Mouse (Mus musculus) lung, adult 2 months (tissue): ENCODE data around the gene Gm9918. TPM values are rescaled to one million over a fixed set of nuclear protein-coding genes. Genes with fewer than 3 reads are reported as not detected.
"Not testable (repeated sequence)": the region's sequence is repeated elsewhere in the genome, so short reads cannot be mapped to it uniquely, and the experiment has no call there.

Experiments used
- DNase-seq: peaks from one replicate; pipeline ENCODE4 v3.0.0; 2022
- H3K4me1 ChIP-seq: fragments of 200-500 bp; 2 replicates; pipeline ENCODE4 v1.6.1; 2011; ENCODE audit warnings: low read length; ENCODE audit not compliant: control insufficient read depth, insufficient read depth
- H3K4me3 ChIP-seq: fragments of 200-500 bp; replicated peaks from 2 replicates; pipeline ENCODE3; 2011; ENCODE audit warnings: low read depth, mild to moderate bottlenecking, control low read depth, low read length; ENCODE audit errors: extremely low read depth
- CTCF ChIP-seq: fragments of 200-500 bp; IDR thresholded peaks from 2 replicates; pipeline ENCODE4 v1.5.1; 2011; ENCODE audit warnings: mild to moderate bottlenecking, low read length, control low read depth; ENCODE audit not compliant: insufficient read depth
- POLR2A ChIP-seq: fragments of 200-500 bp; IDR thresholded peaks from 2 replicates; pipeline ENCODE4 v1.6.1; 2011; ENCODE audit warnings: low read depth, mild to moderate bottlenecking, control low read depth, low read length, borderline replicate concordance; ENCODE audit errors: extremely low read depth
- WGBS: fragments of 180-500 bp; shearing (Covaris S2); methylation state at CpG from one replicate; pipeline ENCODE4 v1.1.7; 2018; 5-methylcytosine and 5-hydroxymethylcytosine counted together
- polyA plus RNA-seq: library from polyadenylated mRNA; depleted of rRNA; stranded (reverse); fragments of >200 nt; gene quantifications from 2 replicates; pipeline ENCODE4 v1.2.3, GENCODE M21; 2012; rRNA removed

Gene Gm9918
- 0.31 and 0.60 TPM in 2 replicates for polyA plus RNA-seq

- DNase-seq: no peak
- TF ChIP-seq CTCF (no peak), POLR2A (no peak)
- Histone ChIP-seq H3K4me1 (peaks cover 5% of the 10 kb centered on the region; the same call in 1 of the 2 replicates), H3K4me3 (peak within 1 kb of the TSS; percentile 13)
- WGBS: 44% methylated on average over 21 of the region's 21 CpGs
Observed at GRCm38 (mm10) chr15:102270274-102270960, at the start of gene Gm9918. Gm9918 (plus strand) TSS chr15:102270563.

GRCm38 (mm10) chr15:102222386-102222785 is 48.0 kb upstream of the Gm9918 start:
- no peak overlapping the region for H3K4me3 ChIP-seq
- peaks cover 4% of the 10 kb centered on the region; the same call in 1 of the 2 replicates for H3K4me1 ChIP-seq
- 55% methylated on average over 10 of the region's 10 CpGs for WGBS
- TF ChIP-seq POLR2A (no peak), CTCF (no peak)
- DNase-seq: no peak

DNA sequence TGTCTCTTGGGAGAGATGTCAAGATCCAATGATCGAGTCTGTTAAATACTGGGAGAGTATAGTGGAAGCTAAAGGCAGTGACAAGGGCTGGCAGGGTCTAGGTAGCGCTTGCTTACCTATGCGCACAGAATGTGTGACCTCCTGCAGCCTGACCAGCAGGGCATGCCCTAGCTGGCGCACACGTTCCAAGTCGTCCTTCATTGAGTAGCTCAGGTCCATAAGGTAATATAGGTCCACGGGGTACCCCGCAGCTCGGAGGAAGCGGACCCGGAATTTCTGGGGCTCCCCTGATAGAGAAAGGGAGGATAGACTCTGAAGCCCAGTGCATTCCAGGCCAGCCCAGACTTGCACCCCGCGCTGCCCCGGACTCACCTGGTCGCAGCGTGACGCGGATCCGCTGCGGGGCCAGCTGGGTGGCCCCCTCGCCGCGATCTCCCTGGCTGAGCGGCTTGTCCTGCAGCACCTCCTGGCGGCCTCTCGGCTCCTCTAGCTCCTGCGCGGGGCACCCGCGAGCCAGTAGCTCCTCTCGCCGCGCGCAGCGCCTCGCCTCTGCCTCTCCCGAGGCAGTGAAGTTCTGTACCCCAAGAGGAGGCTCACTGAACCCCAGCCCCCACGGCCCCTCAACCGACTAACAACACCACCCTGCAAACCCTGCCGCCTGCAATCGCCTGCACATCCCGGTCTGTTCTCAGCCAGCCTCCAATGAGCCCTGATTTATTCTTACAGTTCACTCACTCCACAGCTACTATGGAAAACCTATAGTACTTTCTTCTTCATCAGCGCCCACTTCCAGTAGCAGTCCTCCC is 46.0 kb upstream of the Gm9918 start:
- WGBS: 4% methylated on average over 43 of the region's 43 CpGs
- Histone ChIP-seq H3K4me3 (peak overlapping the region; percentile 37), H3K4me1 (peaks cover 4% of the 10 kb centered on the region; the same call in 1 of the 2 replicates)
- peak; percentile 85 for DNase-seq
- TF ChIP-seq CTCF (peak; percentile 52), POLR2A (no peak)

DNA sequence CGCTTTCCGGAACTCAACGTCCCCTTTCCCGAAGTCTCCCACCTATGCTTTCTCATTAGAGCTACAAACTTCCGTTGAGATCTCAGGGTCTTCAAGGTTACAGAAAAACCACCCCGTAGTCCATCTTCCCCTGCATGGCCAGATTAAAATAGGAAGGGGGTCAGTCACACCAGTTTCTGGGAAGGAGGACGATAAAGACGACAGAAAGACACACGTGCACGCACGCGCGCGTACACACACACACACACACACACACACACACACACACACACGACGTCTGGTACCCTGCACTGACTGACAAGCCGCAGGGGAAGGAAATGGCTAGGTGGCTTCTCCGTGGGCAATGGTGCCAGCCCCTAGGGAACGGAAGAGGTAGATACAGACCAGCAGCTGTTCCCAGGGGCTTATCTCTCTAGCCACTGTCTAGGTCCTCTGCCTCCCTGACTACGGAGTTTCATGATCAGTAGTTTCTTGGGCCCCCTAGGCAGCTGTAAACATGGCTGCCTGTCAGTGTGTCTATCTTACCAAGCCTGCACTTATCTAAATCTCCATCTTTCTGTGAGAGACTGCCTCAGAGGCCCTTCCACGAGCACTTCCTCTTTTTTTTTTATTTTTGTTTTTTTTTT is 45.3 kb upstream of the Gm9918 start:
- TF ChIP-seq POLR2A (no peak), CTCF (no peak)
- no peak for DNase-seq
- Histone ChIP-seq H3K4me3 (peak overlapping the region; percentile 37), H3K4me1 (peaks cover 4% of the 10 kb centered on the region; the same call in 1 of the 2 replicates)
- 8% methylated on average over 21 of the region's 21 CpGs for WGBS

- not testable (repeated sequence) for H3K4me3 ChIP-seq, DNase-seq, H3K4me1 ChIP-seq
- WGBS: 71% methylated on average over 5 of the region's 6 CpGs
Observed at GRCm38 (mm10) chr15:102225619-102226018, 44.7 kb upstream of the Gm9918 start.

- TF ChIP-seq CTCF (no peak), POLR2A (no peak)
- Histone ChIP-seq H3K4me1 (peaks cover 14% of the 10 kb centered on the region), H3K4me3 (peak overlapping the region; percentile 21)
- 72% methylated on average over 17 of the region's 17 CpGs for WGBS
- DNase-seq: no peak
Observed at GRCm38 (mm10) chr15:102230408-102231321, 39.7 kb upstream of the Gm9918 start.

GRCm38 (mm10) chr15:102231748-102232147 is 38.6 kb upstream of the Gm9918 start, which contains the start of gene Itgb7:
Itgb7 (minus strand) TSS chr15:102231944.
- WGBS: 16% methylated on average over 6 of the region's 6 CpGs
- no peak for DNase-seq
- peak within 1 kb of the TSS; percentile 40 for H3K4me3 ChIP-seq
- peaks cover 17% of the 10 kb centered on the region for H3K4me1 ChIP-seq
- TF ChIP-seq POLR2A: peak; percentile 37; the same call in 1 of the 2 replicates
- TF ChIP-seq CTCF: no peak

DNA sequence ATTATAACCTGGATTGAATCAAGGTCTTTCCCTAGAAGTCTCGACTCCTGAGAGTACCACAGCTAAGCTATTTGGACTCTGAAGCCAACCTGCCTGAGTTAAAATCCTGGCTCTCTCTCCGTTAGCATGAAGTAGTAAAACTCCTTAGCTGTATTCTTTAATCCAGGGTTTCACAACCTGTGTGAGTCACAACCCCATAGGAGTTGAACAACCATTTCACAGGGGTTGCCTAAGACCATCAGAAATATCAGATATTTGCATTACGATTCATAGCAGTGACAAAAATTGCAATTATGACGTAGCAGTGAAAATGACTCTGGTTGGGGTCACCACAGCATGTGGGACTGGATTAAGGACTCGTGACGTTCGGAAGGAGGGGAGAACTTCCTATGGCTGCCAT is 37.6 kb upstream of the Gm9918 start:
- H3K4me1 ChIP-seq: peaks cover 17% of the 10 kb centered on the region
- TF ChIP-seq CTCF (no peak), POLR2A (no peak)
- WGBS: 73% methylated on average over 7 of the region's 7 CpGs
- no peak overlapping the region for H3K4me3 ChIP-seq
- DNase-seq: no peak

- TF ChIP-seq CTCF (no peak), POLR2A (no peak)
- Histone ChIP-seq H3K4me3 (no peak overlapping the region), H3K4me1 (peaks cover 17% of the 10 kb centered on the region)
- DNase-seq: no peak
- WGBS: 20% methylated on average over 2 of the region's 2 CpGs
Observed at GRCm38 (mm10) chr15:102233896-102234295, 36.5 kb upstream of the Gm9918 start.
